Mouse (Mus musculus) midbrain, embryonic 13.5 days (tissue): ENCODE results near the gene Vmn1r1. TPM values are rescaled to one million over a fixed set of nuclear protein-coding genes. Genes with fewer than 3 reads are reported as not detected.

ENCODE experiments used
- ATAC-seq: fragments of 200-750 bp; cut with Nextera tagmentation; 2 replicates; pipeline ENCODE4 v1.8.0; 2017; ENCODE audit warnings: mild to moderate bottlenecking, moderate TSS enrichment, moderate library complexity
- H3K27ac ChIP-seq: fragments of 300-500 bp; sonication (generic); 2 replicates; pipeline ENCODE4 v1.5.1; 2015; ENCODE audit warnings: inconsistent platforms, mild to moderate bottlenecking, moderate library complexity
- H3K27me3 ChIP-seq: fragments of 300-500 bp; sonication (generic); 2 replicates; pipeline ENCODE4 v1.6.1; 2015; ENCODE audit warnings: mild to moderate bottlenecking, inconsistent platforms
- H3K36me3 ChIP-seq: fragments of 300-500 bp; sonication (generic); 2 replicates; pipeline ENCODE4 v1.6.1; 2015; ENCODE audit warnings: mild to moderate bottlenecking, inconsistent platforms
- H3K4me1 ChIP-seq: fragments of 300-500 bp; sonication (generic); replicated peaks from 2 replicates; pipeline ENCODE4 v1.6.1; 2015; ENCODE audit warnings: inconsistent platforms
- H3K4me2 ChIP-seq: fragments of 300-500 bp; sonication (generic); replicated peaks from 2 replicates; pipeline ENCODE4 v1.6.1; 2015; ENCODE audit warnings: moderate library complexity, mild to moderate bottlenecking, inconsistent platforms
- H3K4me3 ChIP-seq: fragments of 300-500 bp; sonication (generic); replicated peaks from 2 replicates; pipeline ENCODE4 v1.5.1; 2015; ENCODE audit warnings: mild to moderate bottlenecking, inconsistent platforms
- H3K9ac ChIP-seq: fragments of 300-500 bp; sonication (generic); replicated peaks from 2 replicates; pipeline ENCODE4 v1.6.1; 2015; ENCODE audit warnings: mild to moderate bottlenecking, inconsistent platforms
- H3K9me3 ChIP-seq: fragments of 300-500 bp; sonication (generic); 2 replicates; pipeline ENCODE4 v1.6.1; 2016; ENCODE audit warnings: mild to moderate bottlenecking, inconsistent platforms
- WGBS: fragments of 180-500 bp; shearing (Covaris S2); methylation state at CpG from one replicate; pipeline ENCODE4 v1.1.7; 2015; 5-methylcytosine and 5-hydroxymethylcytosine counted together
- polyA plus RNA-seq: library from polyadenylated mRNA; unstranded; fragments of >200 nt; fragmentation: Nextera tagmentation; extraction: Ambion mirVana; gene quantifications from 2 replicates; pipeline ENCODE4 v1.2.1, GENCODE M21; 2015

The Vmn1r1 gene
- polyA plus RNA-seq, 1 experiment from 2014 or later = not detected

GRCm38 (mm10) chr1:182157734-182158133, 6.6 kb downstream of the Vmn1r1 start:
- Histone ChIP-seq H3K36me3 (no peaks in the 10 kb centered on the region), H3K9ac (no peak overlapping the region), H3K27me3 (no peaks in the 10 kb centered on the region), H3K27ac (no peak overlapping the region), H3K9me3 (no peaks in the 10 kb centered on the region), H3K4me3 (no peak overlapping the region), H3K4me2 (no peak overlapping the region), H3K4me1 (no peaks in the 10 kb centered on the region)
- 72% methylated on average over 4 of the region's 4 CpGs for WGBS
- no peak for ATAC-seq

GRCm38 (mm10) chr1:182149966-182150365, 14.3 kb downstream of the Vmn1r1 start:
- no peaks in the 10 kb centered on the region for H3K27me3 ChIP-seq
- H3K27ac ChIP-seq = no peak overlapping the region
- H3K9me3 ChIP-seq = no peaks in the 10 kb centered on the region
- no peak overlapping the region for H3K4me2 ChIP-seq
- 91% methylated on average over 2 of the region's 2 CpGs for WGBS
- H3K9ac ChIP-seq = no peak overlapping the region
- H3K36me3 ChIP-seq = no peaks in the 10 kb centered on the region
- H3K4me1 ChIP-seq = no peaks in the 10 kb centered on the region
- H3K4me3 ChIP-seq = no peak overlapping the region
- no peak for ATAC-seq

- ATAC-seq = no peak
- H3K4me1 ChIP-seq = no peaks in the 10 kb centered on the region
- H3K9ac ChIP-seq = no peak overlapping the region
- no peaks in the 10 kb centered on the region for H3K9me3 ChIP-seq
- no peak overlapping the region for H3K27ac ChIP-seq
- H3K27me3 ChIP-seq = no peaks in the 10 kb centered on the region
- H3K36me3 ChIP-seq = no peaks in the 10 kb centered on the region
- WGBS = 80% methylated on average over 7 of the region's 7 CpGs
- no peak overlapping the region for H3K4me2 ChIP-seq
- no peak overlapping the region for H3K4me3 ChIP-seq
Observed at GRCm38 (mm10) chr1:182148864-182149514, 15.3 kb downstream of the Vmn1r1 start.

GRCm38 (mm10) chr1:182145546-182145945, 18.7 kb downstream of the Vmn1r1 start:
- no peak overlapping the region for H3K4me2 ChIP-seq
- ATAC-seq = no peak
- WGBS = 60% methylated on average over 5 of the region's 5 CpGs
- H3K9ac ChIP-seq = no peak overlapping the region
- H3K36me3 ChIP-seq = no peaks in the 10 kb centered on the region
- no peaks in the 10 kb centered on the region for H3K27me3 ChIP-seq
- no peaks in the 10 kb centered on the region for H3K9me3 ChIP-seq
- no peak overlapping the region for H3K4me3 ChIP-seq
- no peaks in the 10 kb centered on the region for H3K4me1 ChIP-seq
- H3K27ac ChIP-seq = no peak overlapping the region

GRCm38 (mm10) chr1:182143288-182143687, 21.0 kb downstream of the Vmn1r1 start:
- WGBS = 77% methylated on average over 8 of the region's 8 CpGs
- no peak overlapping the region for H3K27ac ChIP-seq
- H3K4me3 ChIP-seq = no peak overlapping the region
- H3K4me1 ChIP-seq = no peaks in the 10 kb centered on the region
- H3K9me3 ChIP-seq = no peaks in the 10 kb centered on the region
- H3K4me2 ChIP-seq = no peak overlapping the region
- H3K36me3 ChIP-seq = no peaks in the 10 kb centered on the region
- ATAC-seq = no peak
- no peaks in the 10 kb centered on the region; the same call in 1 of the 2 replicates for H3K27me3 ChIP-seq
- H3K9ac ChIP-seq = no peak overlapping the region

GRCm38 (mm10) chr1:182142725-182143124, 21.6 kb downstream of the Vmn1r1 start:
- Histone ChIP-seq H3K36me3 (no peaks in the 10 kb centered on the region), H3K4me2 (no peak overlapping the region), H3K9ac (no peak overlapping the region), H3K9me3 (no peaks in the 10 kb centered on the region), H3K27ac (no peak overlapping the region), H3K4me3 (no peak overlapping the region), H3K4me1 (no peaks in the 10 kb centered on the region), H3K27me3 (no peaks in the 10 kb centered on the region; the same call in 1 of the 2 replicates)
- ATAC-seq = no peak
- WGBS = 95% methylated on average over 13 of the region's 13 CpGs

- ATAC-seq = peak; percentile 77
- Histone ChIP-seq H3K9ac (no peak overlapping the region), H3K4me2 (peak overlapping the region; percentile 25; the same call in 1 of the 2 replicates), H3K4me1 (no peaks in the 10 kb centered on the region), H3K36me3 (no peaks in the 10 kb centered on the region), H3K9me3 (no peaks in the 10 kb centered on the region), H3K4me3 (no peak overlapping the region), H3K27ac (no peak overlapping the region), H3K27me3 (no peaks in the 10 kb centered on the region; the same call in 1 of the 2 replicates)
- 4% methylated on average over 6 of the region's 6 CpGs for WGBS
Observed at GRCm38 (mm10) chr1:182140370-182140769, 23.9 kb downstream of the Vmn1r1 start.

- H3K4me3 ChIP-seq = no peak overlapping the region
- H3K9ac ChIP-seq = no peak overlapping the region
- no peaks in the 10 kb centered on the region for H3K4me1 ChIP-seq
- peak; percentile 57 for ATAC-seq
- no peaks in the 10 kb centered on the region; the same call in 1 of the 2 replicates for H3K27me3 ChIP-seq
- no peaks in the 10 kb centered on the region for H3K9me3 ChIP-seq
- H3K27ac ChIP-seq = no peak overlapping the region
- H3K36me3 ChIP-seq = no peaks in the 10 kb centered on the region
- 48% methylated on average over 9 of the region's 9 CpGs for WGBS
- peak overlapping the region; percentile 25; the same call in 1 of the 2 replicates for H3K4me2 ChIP-seq
Observed at GRCm38 (mm10) chr1:182139937-182140336, 24.3 kb downstream of the Vmn1r1 start.

GRCm38 (mm10) chr1:182138172-182138571, 26.1 kb downstream of the Vmn1r1 start:
- 78% methylated on average over 8 of the region's 8 CpGs for WGBS
- Histone ChIP-seq H3K9me3 (no peaks in the 10 kb centered on the region), H3K27ac (no peak overlapping the region), H3K27me3 (no peaks in the 10 kb centered on the region; the same call in 1 of the 2 replicates), H3K36me3 (no peaks in the 10 kb centered on the region), H3K4me3 (no peak overlapping the region), H3K4me2 (no peak overlapping the region), H3K4me1 (no peaks in the 10 kb centered on the region), H3K9ac (no peak overlapping the region)
- no peak for ATAC-seq

GRCm38 (mm10) chr1:182137204-182138125, 26.8 kb downstream of the Vmn1r1 start:
- ATAC-seq = no peak
- H3K9ac ChIP-seq = no peak overlapping the region
- no peaks in the 10 kb centered on the region for H3K4me1 ChIP-seq
- H3K9me3 ChIP-seq = no peaks in the 10 kb centered on the region
- no peak overlapping the region for H3K27ac ChIP-seq
- H3K4me2 ChIP-seq = no peak overlapping the region
- H3K4me3 ChIP-seq = no peak overlapping the region
- peaks cover 4% of the 10 kb centered on the region for H3K36me3 ChIP-seq
- H3K27me3 ChIP-seq = no peaks in the 10 kb centered on the region; the same call in 1 of the 2 replicates
- 73% methylated on average over 28 of the region's 28 CpGs for WGBS

- Histone ChIP-seq H3K9ac (no peak overlapping the region), H3K9me3 (no peaks in the 10 kb centered on the region), H3K27ac (no peak overlapping the region), H3K4me1 (peaks cover 19% of the 10 kb centered on the region), H3K27me3 (no peaks in the 10 kb centered on the region), H3K4me3 (no peak overlapping the region), H3K36me3 (peaks cover 38% of the 10 kb centered on the region), H3K4me2 (no peak overlapping the region)
- no peak for ATAC-seq
- WGBS = 52% methylated on average over 2 of the region's 2 CpGs
Observed at GRCm38 (mm10) chr1:182130830-182131229, 33.5 kb downstream of the Vmn1r1 start.

GRCm38 (mm10) chr1:182124924-182125368, 39.3 kb downstream of the Vmn1r1 start:
- no peaks in the 10 kb centered on the region for H3K27me3 ChIP-seq
- peaks cover 19% of the 10 kb centered on the region for H3K36me3 ChIP-seq
- peak overlapping the region; percentile 91 for H3K4me3 ChIP-seq
- peak overlapping the region; percentile 83 for H3K27ac ChIP-seq
- WGBS = 0% methylated on average over 33 of the region's 33 CpGs
- ATAC-seq = peak; percentile 96
- H3K9me3 ChIP-seq = no peaks in the 10 kb centered on the region
- peak overlapping the region; percentile 67 for H3K4me2 ChIP-seq
- H3K4me1 ChIP-seq = peaks cover 28% of the 10 kb centered on the region
- H3K9ac ChIP-seq = peak overlapping the region; percentile 86
